Mouse (Mus musculus): ENCODE data around the gene Gm42906.

The Gm42906 gene

DNA sequence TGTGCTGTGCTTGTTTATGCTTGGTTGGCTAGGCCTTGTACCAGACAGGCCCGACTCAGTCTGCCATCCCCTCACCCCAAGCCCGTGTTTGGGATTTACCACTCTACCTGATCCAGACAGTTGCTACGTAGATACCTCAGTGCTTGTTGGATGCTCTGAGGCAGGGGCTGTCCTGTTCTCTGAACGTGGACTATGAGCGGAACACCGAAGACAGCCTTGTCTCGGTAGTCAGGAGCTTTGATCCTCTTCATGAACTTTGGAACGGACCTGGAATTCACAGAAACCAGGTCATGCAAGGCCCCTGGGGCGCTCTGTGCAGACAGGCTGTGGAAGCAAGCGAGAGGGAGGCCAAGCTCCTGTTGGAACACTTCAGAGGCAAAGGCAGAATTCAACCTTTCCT lies 368.6 kb downstream of the Gm42906 start:
- DNase-seq, result peak; percentile 83

DNA sequence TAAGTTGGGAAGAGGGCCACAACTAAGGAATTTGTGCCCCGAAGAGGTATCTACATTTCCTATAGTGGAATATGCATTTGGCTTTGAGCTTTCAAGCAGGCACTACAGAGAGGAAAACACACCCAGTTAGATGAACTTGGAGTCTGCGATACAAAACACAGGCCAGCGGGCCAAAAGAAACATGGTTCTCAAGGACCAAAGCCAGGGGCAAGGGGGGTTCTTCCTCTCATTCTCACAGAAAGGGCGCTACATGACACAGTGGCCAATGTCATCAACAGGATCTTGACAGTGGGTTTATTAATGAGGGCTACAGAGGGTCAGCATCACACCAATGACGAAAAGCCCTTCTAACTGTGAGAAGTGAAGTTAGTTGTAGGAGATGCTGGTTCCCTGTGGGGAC lies 370.2 kb downstream of the Gm42906 start:
- DNase-seq, result peak; percentile 96

- DNase-seq, result peak; percentile 98
Measured at GRCm38 (mm10) chr5:151056920-151057294, 371.1 kb downstream of the Gm42906 start.

DNA sequence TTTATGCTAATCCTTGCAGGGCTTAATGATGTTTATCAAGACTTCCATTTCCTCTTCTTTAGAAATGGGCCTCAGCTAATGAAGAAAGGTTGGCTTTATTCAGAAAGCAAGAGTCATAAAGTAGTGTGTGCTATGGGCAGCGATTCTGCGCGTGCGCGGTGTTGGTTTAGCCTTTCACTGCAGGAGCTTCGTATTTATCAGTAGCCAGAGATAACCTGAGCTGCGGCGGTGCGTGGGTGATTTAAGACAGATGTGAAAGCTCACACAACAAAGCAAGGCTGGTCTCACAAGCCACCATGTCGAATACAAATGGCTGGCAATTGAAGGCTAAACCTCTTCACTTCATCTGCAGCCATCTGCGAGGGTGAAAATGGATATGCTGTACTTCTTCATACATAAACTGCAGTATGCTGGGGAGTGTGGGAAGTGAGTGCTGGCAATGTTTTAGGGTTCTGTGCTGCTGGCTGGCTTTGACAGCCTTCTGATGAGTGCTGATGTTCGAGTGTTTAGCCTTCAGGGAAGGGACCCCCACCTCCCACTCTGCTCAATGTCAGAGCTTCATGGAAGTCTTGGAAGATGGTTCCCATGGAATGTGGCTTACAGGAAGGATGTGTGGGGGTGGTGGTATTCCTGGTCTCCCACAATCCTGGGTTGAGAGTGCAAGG lies 371.6 kb downstream of the Gm42906 start:
- DNase-seq, result no peak

- no peak for DNase-seq
Measured at GRCm38 (mm10) chr5:151055426-151056090, 372.4 kb downstream of the Gm42906 start.

GRCm38 (mm10) chr5:151054743-151055114 lies 373.2 kb downstream of the Gm42906 start:
- DNase-seq, result no peak

GRCm38 (mm10) chr5:151054100-151054742 lies 373.7 kb downstream of the Gm42906 start:
- DNase-seq, result peak; percentile 30

DNA sequence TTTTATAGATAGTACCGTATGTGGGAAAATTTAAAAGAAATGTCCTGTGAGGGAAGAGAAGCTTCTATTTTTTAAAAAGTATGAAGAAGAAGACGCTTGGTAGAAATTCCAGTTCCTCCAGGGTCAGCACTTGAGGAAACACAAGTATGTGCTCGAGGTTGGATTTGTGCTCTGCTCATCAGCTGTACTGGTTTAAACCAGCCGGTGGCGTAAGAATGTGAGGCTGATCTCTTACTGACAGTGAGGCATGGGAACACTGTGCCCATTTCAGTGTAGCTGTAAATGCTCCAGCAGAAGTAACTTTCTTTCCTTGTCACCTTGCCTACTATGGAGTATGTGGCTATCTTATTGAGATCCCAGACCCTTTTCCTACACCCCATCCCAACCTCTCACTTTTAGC lies 374.8 kb downstream of the Gm42906 start:
- peak; percentile 64 for DNase-seq

DNA sequence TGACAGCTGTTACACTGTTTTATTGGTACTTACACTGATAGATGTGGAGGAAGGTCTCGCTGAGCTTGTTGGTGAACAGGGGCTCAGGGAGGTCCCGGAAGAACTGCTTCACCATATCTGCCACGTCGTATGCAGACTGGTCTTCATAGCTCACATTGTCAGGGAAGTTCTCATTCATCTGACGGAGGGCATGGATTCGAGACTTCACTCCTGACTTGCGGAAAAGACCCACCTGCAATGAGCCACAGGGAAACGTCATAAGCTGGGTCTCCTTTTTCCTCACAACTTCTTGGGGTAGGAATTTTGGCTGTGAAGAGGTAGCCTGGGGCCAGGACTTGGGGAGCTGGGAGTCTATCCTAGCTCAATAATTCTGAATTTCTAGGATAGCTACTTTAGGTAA lies 375.6 kb downstream of the Gm42906 start:
- peak; percentile 55 for DNase-seq

DNA sequence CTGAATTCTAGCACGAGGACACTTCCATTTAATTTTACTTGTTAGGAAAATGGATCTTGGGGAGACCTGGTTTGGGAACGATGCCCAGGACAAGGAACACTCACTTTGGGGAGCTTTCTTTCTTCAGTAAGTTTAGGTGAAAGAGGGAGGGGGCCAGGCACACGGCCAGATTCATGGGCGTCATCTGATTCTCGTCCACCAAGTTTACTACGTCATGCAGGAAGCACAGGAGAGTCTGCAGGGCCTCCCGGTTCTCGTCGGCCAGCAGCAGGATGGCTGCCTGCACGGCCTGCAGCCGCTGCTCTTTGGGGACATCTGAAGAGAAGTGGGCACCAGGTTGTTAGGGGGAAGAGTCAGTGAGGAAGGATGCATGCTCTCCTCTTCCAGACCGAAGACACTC lies 380.5 kb downstream of the Gm42906 start:
- peak; percentile 95 for DNase-seq

GRCm38 (mm10) chr5:151046917-151047316 lies 381.0 kb downstream of the Gm42906 start:
- DNase-seq, result peak; percentile 95

DNA sequence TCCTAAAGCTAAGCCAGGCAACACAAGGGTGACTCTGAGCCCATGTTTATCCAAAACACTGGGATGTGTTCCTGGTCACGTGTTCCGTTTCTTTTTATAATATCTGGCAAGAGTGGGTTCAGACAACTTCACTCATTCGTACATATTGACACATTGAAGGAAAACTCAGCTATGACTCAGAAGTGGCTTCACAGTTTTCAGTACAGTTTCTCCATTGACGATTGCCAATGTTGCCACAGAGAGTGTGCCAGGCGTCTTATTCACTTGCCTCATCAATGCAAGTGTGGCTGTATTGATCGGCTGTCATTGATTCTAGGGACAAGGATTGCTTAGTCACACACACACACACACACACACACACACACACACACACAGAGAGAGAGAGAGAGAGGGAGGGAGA lies 381.8 kb downstream of the Gm42906 start:
- peak; percentile 79 for DNase-seq

- DNase-seq, result peak; percentile 81
Measured at GRCm38 (mm10) chr5:151042911-151043310, 385.1 kb downstream of the Gm42906 start.

GRCm38 (mm10) chr5:151037871-151038270 lies 390.1 kb downstream of the Gm42906 start:
- DNase-seq, result peak; percentile 86

DNA sequence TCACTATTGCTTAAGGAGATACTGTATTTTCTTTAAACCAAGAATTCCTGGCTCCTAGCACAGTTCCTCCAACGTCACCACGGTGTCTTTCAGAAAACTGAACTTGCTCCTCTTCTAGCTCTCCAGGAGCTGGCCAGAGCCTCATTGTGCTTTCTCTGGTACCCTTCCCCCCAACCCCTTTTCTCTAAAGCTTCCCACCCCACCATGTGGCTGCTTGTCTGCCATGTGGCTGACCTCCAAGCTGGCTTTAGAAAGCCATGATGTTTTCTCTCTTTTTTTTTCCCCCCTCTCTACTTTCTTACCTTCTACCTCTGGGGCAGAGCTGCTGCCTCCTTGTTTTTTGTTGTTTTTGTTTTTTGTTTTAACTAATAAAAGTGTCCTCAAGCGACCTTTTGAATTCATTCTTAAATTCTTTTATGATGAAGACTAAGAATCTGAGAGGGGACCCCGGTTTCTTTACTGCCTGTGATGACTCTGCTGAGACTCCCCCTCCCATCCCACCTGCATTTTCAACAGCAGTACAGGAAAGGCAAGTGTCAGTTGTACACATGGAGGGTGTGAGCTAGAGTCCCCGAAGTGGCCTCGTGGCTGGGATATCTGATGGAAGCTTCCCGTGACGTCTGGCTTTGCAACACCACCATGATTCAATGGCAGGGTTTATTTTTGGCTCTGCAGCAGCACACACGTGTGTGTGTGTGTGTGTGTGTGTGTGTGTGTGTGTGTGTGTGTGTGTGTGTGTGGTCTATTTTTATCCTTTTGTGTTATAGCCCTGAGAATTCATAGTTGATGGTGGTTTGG lies 393.0 kb downstream of the Gm42906 start:
- peak; percentile 82 for DNase-seq

GRCm38 (mm10) chr5:151028906-151029305 lies 399.1 kb downstream of the Gm42906 start:
- DNase-seq, result peak; percentile 10

DNA sequence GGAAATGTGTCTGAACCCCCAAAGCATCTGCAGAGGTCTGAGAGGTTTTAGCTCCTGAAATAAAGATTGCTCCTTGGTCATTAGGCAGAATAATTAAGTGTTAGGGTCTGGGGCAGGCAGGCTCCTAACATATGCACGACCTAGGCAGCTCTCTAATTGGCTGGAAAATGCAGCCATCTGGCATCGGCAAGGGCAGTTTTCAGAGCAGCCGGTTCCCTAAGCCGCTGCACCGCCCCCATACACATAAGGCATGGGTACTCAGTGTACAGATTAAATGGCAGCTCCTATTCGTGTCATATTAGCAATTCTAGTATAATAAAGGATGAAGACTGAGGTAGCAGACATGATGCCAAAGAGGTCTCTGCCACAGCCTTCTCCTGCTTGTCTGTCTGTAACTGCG lies 400.8 kb downstream of the Gm42906 start:
- peak; percentile 16 for DNase-seq

DNA sequence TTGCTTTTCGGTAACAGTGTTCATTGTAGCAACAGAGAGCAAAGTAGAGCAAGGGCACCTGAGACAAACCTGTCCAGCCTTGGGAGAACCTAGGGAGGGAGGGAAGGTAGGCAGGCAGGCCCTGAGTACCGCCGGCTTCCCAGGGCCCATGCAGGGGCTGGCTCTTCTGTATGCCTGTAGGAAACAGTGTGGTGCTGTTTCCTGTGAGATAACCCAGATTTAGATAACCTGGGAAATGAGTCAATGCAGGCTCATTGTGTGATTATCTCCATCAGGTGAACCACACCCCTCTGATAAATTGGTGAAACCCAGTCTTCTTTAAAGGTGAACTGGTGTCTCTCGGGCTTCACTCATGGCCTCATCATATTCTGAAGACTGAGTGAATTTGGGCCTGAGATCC lies 401.9 kb downstream of the Gm42906 start:
- peak; percentile 91 for DNase-seq

- DNase-seq, result no peak
Measured at GRCm38 (mm10) chr5:151024483-151024882, 403.5 kb downstream of the Gm42906 start.

DNA sequence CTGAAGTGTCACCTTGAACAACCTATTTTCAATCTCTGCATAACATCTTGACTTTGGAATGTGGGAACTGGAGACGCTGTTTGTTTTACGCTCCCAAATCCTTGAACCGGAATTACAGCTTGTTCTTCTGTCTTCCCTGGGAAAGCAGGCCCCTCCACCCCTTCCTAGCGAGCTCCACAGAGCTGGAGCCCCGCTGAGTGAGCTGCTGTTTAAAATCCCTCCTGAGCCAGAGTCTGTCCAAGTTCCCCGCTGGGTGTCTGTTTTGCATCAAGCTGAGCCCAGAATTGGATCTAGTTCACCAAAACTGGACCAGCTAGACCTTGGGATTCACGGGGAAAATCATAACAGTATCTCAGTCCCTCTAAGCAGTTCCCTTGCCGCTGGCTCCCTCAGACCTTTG lies 404.5 kb downstream of the Gm42906 start:
- DNase-seq, result peak; percentile 96

DNA sequence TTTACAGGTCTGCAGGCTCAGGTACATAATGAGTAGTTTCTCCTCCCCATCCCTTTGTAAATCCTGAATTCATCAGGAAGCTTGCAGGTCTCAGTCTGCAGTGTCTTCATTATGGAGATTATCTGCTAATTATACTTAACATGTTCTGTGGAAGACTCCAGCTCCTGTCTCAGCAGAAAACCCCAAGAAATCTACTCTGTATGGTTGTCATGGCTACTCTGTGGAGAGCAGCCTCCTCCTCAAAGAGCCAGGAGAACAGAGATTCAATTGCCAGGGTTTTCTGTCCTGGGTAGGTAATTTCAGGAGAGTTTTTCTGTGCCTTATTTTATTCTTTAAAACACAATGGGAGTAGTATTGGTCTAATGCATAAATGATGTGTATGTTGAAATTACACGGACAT lies 405.0 kb downstream of the Gm42906 start:
- peak; percentile 13 for DNase-seq

DNA sequence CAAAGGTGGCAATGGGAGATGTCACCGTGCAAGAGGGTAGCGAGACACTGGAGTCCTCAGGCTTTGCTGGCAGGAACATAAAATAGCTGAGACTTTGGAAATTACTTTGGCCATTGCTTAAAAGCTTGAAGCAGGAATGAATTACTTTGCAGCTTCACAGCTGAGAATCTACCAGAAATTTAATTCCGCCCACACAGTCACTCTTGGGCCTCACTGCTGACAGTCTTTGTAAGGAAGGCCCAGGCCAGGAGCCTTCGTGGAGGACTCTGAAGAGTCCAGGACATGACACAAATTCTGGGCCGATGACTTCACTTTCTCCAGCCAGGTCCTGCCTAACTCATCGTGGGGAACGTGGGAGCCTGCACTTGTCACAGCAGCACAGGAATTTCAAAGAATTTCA lies 405.9 kb downstream of the Gm42906 start:
- no peak for DNase-seq

DNA sequence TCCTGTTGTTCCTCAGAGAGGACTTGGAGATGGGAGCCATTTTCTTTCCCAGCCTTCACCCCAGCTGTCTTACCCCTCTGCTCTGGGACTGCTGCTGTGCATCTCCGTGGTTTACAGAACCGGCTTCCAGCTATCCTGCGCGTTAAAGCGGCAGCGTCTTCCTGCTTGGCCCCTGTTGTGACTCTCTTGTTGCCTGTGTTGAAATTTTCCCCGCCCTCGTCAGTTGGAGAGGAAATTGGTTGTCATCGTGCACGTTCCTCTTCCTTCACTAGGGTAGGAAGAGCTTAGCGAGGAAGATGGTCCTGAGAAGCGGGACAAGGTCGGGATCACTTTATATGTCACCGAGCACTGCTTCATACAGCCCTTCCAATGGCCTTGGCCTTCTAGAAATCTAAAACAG lies 407.1 kb downstream of the Gm42906 start:
- peak; percentile 92 for DNase-seq
